In the genomic region with DNA sequence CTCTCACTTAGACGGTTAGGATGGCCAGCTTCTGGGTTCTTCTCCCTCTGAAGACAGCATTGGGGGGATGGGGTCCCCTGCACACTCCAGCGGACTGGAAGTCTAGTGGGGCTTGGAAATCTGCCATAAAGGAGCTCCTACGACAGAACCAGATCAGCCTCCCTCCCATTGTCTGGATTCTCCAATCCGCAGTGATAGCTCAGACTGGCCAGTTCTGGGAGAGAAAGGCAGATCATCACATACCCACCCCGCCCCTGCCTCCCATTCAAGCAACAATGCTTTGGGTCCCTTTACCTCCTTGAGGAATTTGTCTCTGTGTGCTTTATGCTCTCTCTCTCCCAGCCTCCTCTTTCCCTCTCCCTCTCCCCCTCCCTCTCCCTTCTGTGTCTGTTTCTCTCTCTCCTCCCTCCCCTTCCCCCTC, we compare ENCODE assay signal across 16 mouse cellular contexts.
DNase-seq lines count a peak whose midpoint lies in the region; ATAC-seq lines count a peak whose summit lies in the region.
"Had no signal": no experiment of that assay in that cellular context is flagged by ENCODE, and none has a peak within 500 bp of the region (broad histone marks: within the 10 kb centered on the region; RNA-seq: fewer than 3 reads in every experiment).

No protein-coding gene starts in this region.

- intact Hi-C loops in left cerebral cortex, postnatal 4 days (cut with DNase I): no loop called here

- H3K27ac ChIP-seq in forebrain, embryonic 11.5 days (ENCODE audit: low read depth, low read length): no peak overlapping the region
- no peak overlapping the region for H3K27ac ChIP-seq in forebrain, embryonic 10.5 days
- H3K27ac ChIP-seq in neural tube, embryonic 12.5 days: no peak overlapping the region
- no peak overlapping the region for H3K27ac ChIP-seq in hindbrain, embryonic 12.5 days
- H3K27ac ChIP-seq: embryonic facial prominence, embryonic 12.5 days had no signal

- no peaks in the 10 kb centered on the region for H3K36me3 ChIP-seq in forebrain, embryonic 11.5 days (ENCODE audit: control insufficient read depth, insufficient read depth, low read length)
- no peaks in the 10 kb centered on the region for H3K36me3 ChIP-seq in forebrain, embryonic 10.5 days (replicated peaks)
- no peaks in the 10 kb centered on the region for H3K36me3 ChIP-seq in neural tube, embryonic 12.5 days
- no peaks in the 10 kb centered on the region for H3K36me3 ChIP-seq in hindbrain, embryonic 12.5 days
- H3K36me3 ChIP-seq: embryonic facial prominence, embryonic 12.5 days had no signal

- no peak; the same call in 1 of the 2 replicates for ATAC-seq in forebrain, embryonic 11.5 days (replicated peaks; ENCODE audit: low FRiP score)
- ATAC-seq in neural tube, embryonic 12.5 days (ENCODE audit: low FRiP score, low read depth): 0 out of 2 replicates have a peak, but pooled peaks have one; percentile 17
- ATAC-seq in hindbrain, embryonic 12.5 days (ENCODE audit: low FRiP score): 0 out of 2 replicates have a peak, but pooled peaks have one; percentile 35

- 30% methylated on average over 5 of the region's 5 CpGs for WGBS in forebrain, embryonic 11.5 days
- WGBS in forebrain, embryonic 10.5 days: 43% methylated on average over 5 of the region's 5 CpGs
- 21% methylated on average over 5 of the region's 5 CpGs for WGBS in neural tube, embryonic 12.5 days
- WGBS in hindbrain, embryonic 12.5 days: 25% methylated on average over 5 of the region's 5 CpGs

- no peaks in the 10 kb centered on the region for H3K9me3 ChIP-seq in forebrain, embryonic 11.5 days (ENCODE audit: control insufficient read depth, low read length)
- no peaks in the 10 kb centered on the region for H3K9me3 ChIP-seq in forebrain, embryonic 10.5 days
- no peaks in the 10 kb centered on the region for H3K9me3 ChIP-seq in neural tube, embryonic 12.5 days
- H3K9me3 ChIP-seq in hindbrain, embryonic 12.5 days (replicated peaks): no peaks in the 10 kb centered on the region
- H3K9me3 ChIP-seq: embryonic facial prominence, embryonic 12.5 days had no signal

- H3K4me2 ChIP-seq in forebrain, embryonic 11.5 days (ENCODE audit: low read depth, low read length, severe bottlenecking): no peak overlapping the region
- H3K4me2 ChIP-seq in neural tube, embryonic 12.5 days (replicated peaks): no peak overlapping the region
- no peak overlapping the region for H3K4me2 ChIP-seq in hindbrain, embryonic 12.5 days (replicated peaks)
- H3K4me2 ChIP-seq: embryonic facial prominence, embryonic 12.5 days had no signal

- H3K4me1 ChIP-seq in forebrain, embryonic 11.5 days (replicated peaks; ENCODE audit: control insufficient read depth, insufficient read depth, low read length): no peaks in the 10 kb centered on the region
- H3K4me1 ChIP-seq in forebrain, embryonic 10.5 days: peaks cover 12% of the 10 kb centered on the region
- no peaks in the 10 kb centered on the region for H3K4me1 ChIP-seq in neural tube, embryonic 12.5 days
- 0 out of 2 replicates have a peak, but pooled peaks cover 6% of the 10 kb centered on the region for H3K4me1 ChIP-seq in hindbrain, embryonic 12.5 days
- H3K4me1 ChIP-seq: embryonic facial prominence, embryonic 12.5 days had no signal

- no peak overlapping the region for H3K4me3 ChIP-seq in forebrain, embryonic 11.5 days (ENCODE audit: low read depth, low read length)
- no peak overlapping the region for H3K4me3 ChIP-seq in forebrain, embryonic 10.5 days
- H3K4me3 ChIP-seq in neural tube, embryonic 12.5 days: no peak overlapping the region
- H3K4me3 ChIP-seq in hindbrain, embryonic 12.5 days: no peak overlapping the region
- H3K4me3 ChIP-seq: embryonic facial prominence, embryonic 12.5 days had no signal

- no peaks in the 10 kb centered on the region for H3K27me3 ChIP-seq in forebrain, embryonic 11.5 days (ENCODE audit: control insufficient read depth, insufficient read depth, low read length)
- H3K27me3 ChIP-seq in forebrain, embryonic 10.5 days (ENCODE audit: poor library complexity, severe bottlenecking): no peaks in the 10 kb centered on the region
- no peaks in the 10 kb centered on the region for H3K27me3 ChIP-seq in neural tube, embryonic 12.5 days (replicated peaks)
- no peaks in the 10 kb centered on the region for H3K27me3 ChIP-seq in hindbrain, embryonic 12.5 days
- H3K27me3 ChIP-seq: embryonic facial prominence, embryonic 12.5 days had no signal

- DNase-seq in forebrain, embryonic 11.5 days (ENCODE audit: low spot score): peak; percentile 54
- DNase-seq in forebrain, embryonic 10.5 days (ENCODE audit: extremely low spot score, low spot score): no peak
- no peak for DNase-seq in neural tube, embryonic 10.5 days (ENCODE audit: extremely low spot score, low spot score)
- no peak for DNase-seq in right cerebral cortex, postnatal 36 days (ENCODE audit: low spot score in 2 of 2)
- DNase-seq in layer of hippocampus, adult 18-20 months (ENCODE audit: low spot score in 2 of 2): no peak
- DNase-seq in left cerebral cortex, postnatal 4 days: no peak
- DNase-seq: cerebellum, adult 11 months; heart, adult 18-20 months; heart, postnatal 36 days; kidney, adult 18-20 months; layer of hippocampus, adult 9-11 months; right cerebral cortex, adult 18-20 months; thymus, adult 18-20 months had no signal

- no peak overlapping the region for H3K9ac ChIP-seq in forebrain, embryonic 11.5 days (ENCODE audit: low read length)
- no peak overlapping the region for H3K9ac ChIP-seq in neural tube, embryonic 12.5 days
- H3K9ac ChIP-seq in hindbrain, embryonic 12.5 days: no peak overlapping the region
- H3K9ac ChIP-seq: embryonic facial prominence, embryonic 12.5 days had no signal
